Mouse (Mus musculus) fat pad, adult 2 months (tissue): ENCODE measurements around the gene Ly86.

Experiments used
- DNase-seq: peaks from one replicate; pipeline ENCODE4 v3.0.0-alpha.2; 2011; ENCODE audit warnings: low read depth, low spot score; ENCODE audit errors: extremely low read depth

The Ly86 gene

GRCm38 (mm10) chr13:37455561-37455960 is 110.6 kb downstream of the Ly86 start:
- no peak for DNase-seq

DNA sequence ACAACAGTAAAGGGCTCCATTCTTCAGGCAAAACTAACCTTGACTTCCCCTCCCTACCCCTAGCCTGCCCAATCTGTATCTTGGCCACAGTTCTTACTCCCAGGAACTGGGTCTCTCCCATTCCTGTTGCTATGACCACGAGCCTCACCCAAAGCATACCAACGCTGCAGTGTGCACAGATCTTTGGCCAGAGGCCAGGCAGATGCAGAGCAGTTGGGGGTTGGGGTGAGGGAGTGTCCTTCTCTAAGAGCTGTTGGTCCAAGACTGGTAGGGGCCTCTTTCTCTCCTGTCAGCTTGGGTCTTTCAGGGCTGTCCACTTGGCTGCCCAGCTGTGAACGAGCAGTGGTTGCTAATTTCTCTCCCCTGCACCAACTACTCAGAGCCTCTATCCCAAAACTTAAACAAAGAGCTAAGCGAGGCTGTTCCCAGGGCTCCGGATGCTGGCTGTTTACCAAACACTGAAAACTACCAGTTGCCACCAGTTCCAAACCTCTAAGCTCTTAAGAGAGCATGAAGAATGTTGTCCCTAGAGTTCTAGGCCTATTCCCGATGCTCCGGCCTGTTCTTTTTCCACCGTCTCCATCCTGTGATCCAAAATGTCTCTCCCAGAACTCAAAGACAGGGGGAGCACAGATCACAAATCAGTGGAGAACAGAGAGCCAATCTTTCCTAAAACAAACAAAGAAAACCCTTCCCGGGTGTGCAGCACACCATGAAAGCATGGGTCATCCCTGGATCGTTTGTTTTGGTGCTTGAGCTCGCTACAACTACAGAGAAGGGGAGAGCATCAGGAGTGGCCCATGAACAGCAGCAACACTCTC is 112.2 kb downstream of the Ly86 start:
- DNase-seq, result no peak

DNA sequence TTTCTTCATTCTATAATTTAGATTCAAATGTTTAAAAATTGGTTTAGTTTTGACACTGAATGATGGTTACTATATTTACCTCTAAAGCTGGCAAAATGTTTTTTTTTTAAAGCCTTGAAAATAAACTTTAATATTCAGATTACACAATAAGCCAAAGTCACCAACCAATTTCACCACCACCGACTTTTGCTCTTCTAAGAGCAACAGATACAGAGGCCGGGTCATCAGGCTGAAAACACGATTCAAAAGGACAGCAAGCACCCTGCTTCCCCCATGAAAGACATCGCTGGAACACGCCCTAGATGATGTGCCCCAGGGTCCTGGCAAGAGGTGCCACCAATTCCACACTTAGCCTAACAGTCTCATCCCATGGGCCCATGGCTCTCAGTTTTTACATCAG is 113.5 kb downstream of the Ly86 start:
- DNase-seq, result no peak

DNA sequence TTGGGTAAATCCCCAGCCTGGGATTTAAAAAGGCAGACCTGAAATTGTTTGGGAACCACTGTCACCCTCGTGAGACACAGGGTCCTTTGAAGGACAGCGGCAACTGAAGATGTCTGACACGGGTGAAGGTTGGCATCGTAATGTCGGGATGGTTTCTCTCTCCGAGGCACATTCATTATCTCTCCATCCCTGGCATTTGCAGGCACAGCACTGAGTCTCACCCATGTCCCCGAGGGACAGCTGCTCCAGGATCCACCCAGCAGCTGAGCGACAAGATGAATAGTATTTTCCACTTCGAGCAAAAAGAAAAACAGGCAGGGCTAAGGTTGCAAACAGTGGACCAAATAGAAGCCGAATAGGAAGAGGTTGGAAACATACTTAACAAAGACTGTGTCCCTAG is 114.0 kb downstream of the Ly86 start:
- no peak for DNase-seq

DNA sequence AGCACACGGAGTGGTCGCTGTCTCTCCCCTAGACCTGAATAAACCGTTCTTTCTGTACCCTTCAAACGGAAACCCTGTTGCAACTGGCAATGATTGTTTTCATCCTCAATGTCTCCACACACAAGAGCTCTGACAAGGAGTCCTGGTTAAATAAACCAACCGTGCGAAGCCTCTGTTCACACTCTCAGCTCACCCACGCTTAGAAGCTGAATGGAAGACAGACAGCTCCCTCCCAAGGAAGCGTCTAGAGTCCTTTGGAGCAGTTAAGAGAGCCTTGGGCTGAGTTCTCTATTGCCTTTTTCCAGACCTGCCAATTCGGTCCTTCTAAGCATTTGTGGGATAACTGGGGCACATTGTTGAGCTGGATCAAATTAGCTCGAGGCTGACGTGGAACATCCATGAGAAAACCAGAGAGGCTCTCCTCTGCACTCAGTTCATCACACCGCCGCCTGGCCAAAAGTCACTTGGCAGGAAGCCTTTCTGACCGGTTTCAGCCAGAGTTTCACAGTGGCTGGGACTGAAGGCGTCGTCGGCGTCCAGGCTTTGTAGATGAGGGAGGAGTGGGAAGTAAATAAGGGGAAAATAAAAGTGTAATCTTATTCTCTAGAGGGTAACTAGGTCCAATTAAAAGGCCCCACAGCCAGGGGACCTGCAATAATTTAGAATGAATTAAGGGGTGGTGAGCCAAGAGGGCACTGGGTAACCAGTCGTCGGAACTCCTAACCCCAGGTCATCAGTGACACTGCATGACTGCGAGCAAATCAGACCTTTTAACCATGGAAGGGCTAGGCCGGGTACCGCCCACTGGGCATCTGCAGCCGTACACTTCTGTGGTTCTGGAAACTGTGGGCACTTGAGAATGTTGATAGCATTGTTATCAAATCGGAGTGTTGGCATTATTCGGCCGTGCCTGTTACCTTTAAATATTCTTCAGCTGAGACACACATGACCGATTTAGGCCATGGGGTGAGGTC is 115.2 kb downstream of the Ly86 start:
- no peak for DNase-seq

DNA sequence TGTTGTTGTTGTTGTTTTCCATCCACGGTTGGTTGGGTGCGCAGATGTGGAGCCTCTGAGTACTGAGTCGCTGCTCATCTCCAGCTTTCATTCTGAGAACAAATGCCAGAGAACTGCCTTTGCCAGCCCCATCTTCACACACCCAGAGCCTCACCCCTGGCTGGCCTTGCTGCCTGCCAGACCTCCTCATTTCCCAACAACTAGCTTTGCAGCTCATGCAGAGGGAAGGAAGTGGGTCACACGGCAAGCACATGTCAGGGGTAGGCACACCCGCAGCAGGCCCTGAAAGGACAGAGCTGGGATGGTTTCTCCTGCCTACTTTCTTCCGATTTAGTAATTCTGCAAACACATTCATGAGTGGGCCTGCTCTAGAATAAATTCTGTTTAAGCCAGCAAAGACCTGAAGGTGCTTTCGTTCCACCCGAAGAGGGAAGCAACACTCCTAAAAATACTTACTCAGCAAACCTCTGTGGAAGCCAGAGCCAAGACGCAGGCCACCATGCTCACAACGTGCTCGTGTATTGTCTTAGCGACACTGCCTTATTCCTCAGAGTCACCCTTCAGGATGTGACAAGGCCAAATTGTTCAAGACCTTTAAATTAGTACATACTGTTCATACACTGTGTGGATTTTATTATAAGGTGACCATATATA is 117.2 kb downstream of the Ly86 start:
- no peak for DNase-seq

DNA sequence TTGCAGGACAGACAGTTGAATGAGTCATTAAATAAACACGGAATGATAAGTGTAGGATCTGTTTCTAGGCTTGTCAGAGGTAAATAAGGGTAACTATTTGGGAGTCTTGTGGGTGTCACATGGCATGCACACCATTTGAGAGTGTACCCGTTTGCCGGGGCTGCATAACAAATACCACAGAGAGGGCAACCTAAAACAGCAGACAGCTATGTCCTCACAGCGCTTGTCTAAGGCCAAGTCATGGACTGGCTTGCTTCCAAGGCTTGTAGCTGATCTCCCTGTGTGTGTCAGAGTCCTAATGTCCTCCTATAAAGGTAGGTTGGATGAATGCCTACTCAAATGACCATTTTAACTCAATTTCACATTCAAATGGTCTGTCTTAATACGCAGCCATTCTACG is 120.7 kb downstream of the Ly86 start:
- no peak for DNase-seq

DNA sequence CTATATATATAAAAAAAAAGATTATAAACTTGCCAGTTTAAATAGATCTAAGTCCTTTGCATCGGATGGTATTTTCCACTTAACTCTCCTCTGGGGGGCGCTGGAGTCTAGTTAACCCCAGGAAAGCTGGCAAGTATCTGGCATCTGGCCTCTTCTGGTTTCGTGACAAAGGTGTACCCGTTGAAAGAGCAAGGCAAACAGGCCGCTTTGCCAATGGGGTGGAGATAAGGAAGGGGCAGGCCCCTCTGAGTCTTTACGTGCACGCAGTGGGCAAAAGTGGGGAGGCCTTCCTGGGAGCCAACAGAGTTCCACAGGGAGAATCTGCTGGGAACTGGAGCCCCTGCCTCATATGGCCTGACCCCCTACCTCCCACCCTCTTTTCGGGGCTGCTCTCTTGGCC is 122.8 kb downstream of the Ly86 start:
- DNase-seq, result peak; percentile 55
